Mouse (Mus musculus) ES-E14 (cell line): ENCODE data around the gene Lipc.

Experiments used
- CHD2 ChIP-seq: IDR thresholded peaks from 2 replicates; pipeline ENCODE4 v1.6.1; 2014; ENCODE audit warnings: mild to moderate bottlenecking, low read depth, low read length, inconsistent platforms
- ZC3H11A ChIP-seq: IDR thresholded peaks from 2 replicates; pipeline ENCODE4 v1.6.1; 2012; ENCODE audit warnings: low read depth, mild to moderate bottlenecking, inconsistent platforms, low read length, borderline replicate concordance
- ZNF384 ChIP-seq: IDR thresholded peaks from 2 replicates; pipeline ENCODE4 v1.6.1; 2012; ENCODE audit warnings: low read depth, low read length, inconsistent platforms

GRCm38 (mm10) chr9:70894201-70894600, 57.8 kb downstream of the Lipc start:
- no peak for TF ChIP-seq CHD2
- TF ChIP-seq ZNF384 = no peak
- TF ChIP-seq ZC3H11A = no peak
